Mouse (Mus musculus): ENCODE results near the gene Fkbp15.

- TF ChIP-seq CTCF (conservative IDR thresholded peaks at IDR 0.05; ENCODE audit: insufficient read depth, insufficient read length, low read depth, low read length) (no peak), POLR2A (IDR thresholded peaks at IDR 0.05; ENCODE audit: low read depth, low read length) (no peak)
These were observed 103.4 kb downstream of the Fkbp15 start for GRCm38 (mm10) chr4:62256931-62257330.

Data from kidney, adult 2 months (tissue).